Mouse (Mus musculus) megakaryocyte, embryonic 14.5 days (primary cell): ENCODE measurements around the gene Bpifb9b.

Experiments
- FLI1 ChIP-seq: IDR thresholded peaks from 2 replicates; pipeline ENCODE4 v1.6.1; 2012; ENCODE audit warnings: low read length, inconsistent platforms, mixed read lengths
- GATA1 ChIP-seq: IDR thresholded peaks from 3 replicates; pipeline ENCODE4 v1.6.1; 2012; ENCODE audit warnings: mixed read lengths, low read length, inconsistent platforms, borderline replicate concordance

GRCm38 (mm10) chr2:154301763-154302162 lies 5.3 kb upstream of the Bpifb9b start:
- TF ChIP-seq FLI1 (no peak), GATA1 (no peak)
